27 mouse cellular contexts compared by ENCODE assay signal in genomic region chr7:71398389-71398788, GRCm38 (mm10). TPM values are rescaled to one million over a fixed set of nuclear protein-coding genes. Genes with fewer than 3 reads are reported as not detected.
"Had no signal": no experiment of that assay in that cellular context is flagged by ENCODE, and none has a peak within 500 bp of the region (broad histone marks: within the 10 kb centered on the region; RNA-seq: fewer than 3 reads in every experiment).

No protein-coding gene starts in this region.

- H3K4me2 ChIP-seq: intestine, embryonic 15.5 days; liver, embryonic 13.5 days; midbrain, embryonic 11.5 days; neural tube, embryonic 12.5 days; neural tube, embryonic 15.5 days; stomach, embryonic 15.5 days had no signal

- H3K4me3 ChIP-seq: intestine, embryonic 15.5 days; layer of hippocampus, adult 2 months; liver, embryonic 13.5 days; neural tube, embryonic 12.5 days; neural tube, embryonic 15.5 days; stomach, embryonic 15.5 days had no signal

- H3K4me1 ChIP-seq: intestine, embryonic 15.5 days; liver, embryonic 13.5 days; neural tube, embryonic 12.5 days; neural tube, embryonic 15.5 days; stomach, embryonic 15.5 days had no signal

- DNase-seq: kidney, adult 8-10 months; layer of hippocampus, adult 9-11 months; liver, embryonic 13.5 days; lung, postnatal 4 days; midbrain, embryonic 14.5 days; retina, postnatal 1 day; right cerebral cortex, postnatal 25 days; spleen, adult 18-20 months; thymus, postnatal 25 days had no signal

- H3K9ac ChIP-seq: intestine, embryonic 15.5 days; liver, embryonic 13.5 days; neural tube, embryonic 12.5 days; neural tube, embryonic 15.5 days; stomach, embryonic 15.5 days had no signal

- H3K9me3 ChIP-seq: intestine, embryonic 15.5 days; liver, embryonic 13.5 days; neural tube, embryonic 12.5 days; neural tube, embryonic 15.5 days; stomach, embryonic 15.5 days had no signal

- ATAC-seq: intestine, embryonic 15.5 days had no signal

- H3K27me3 ChIP-seq: intestine, embryonic 15.5 days; liver, embryonic 13.5 days; neural tube, embryonic 12.5 days; neural tube, embryonic 15.5 days; stomach, embryonic 15.5 days had no signal

- H3K36me3 ChIP-seq: intestine, embryonic 15.5 days; liver, embryonic 13.5 days; neural tube, embryonic 12.5 days; neural tube, embryonic 15.5 days; stomach, embryonic 15.5 days had no signal

- H3K27ac ChIP-seq: intestine, embryonic 15.5 days; layer of hippocampus, adult 2 months; liver, embryonic 13.5 days; neural tube, embryonic 12.5 days; neural tube, embryonic 15.5 days had no signal

RNA-seq across cellular contexts. Expression of gene Gm10295, which starts 47.1 kb away (rescaled TPM):
- total RNA-seq: layer of hippocampus, adult 2 months; layer of hippocampus, postnatal 25 days; left cerebral cortex, adult 18-20 months; left cerebral cortex, postnatal 25 days; liver, adult 2 months; megakaryocyte progenitor cell, adult 5-6 weeks; megakaryocyte-erythroid progenitor cell, adult 5-6 weeks; midbrain, postnatal 0 days had no signal
- polyA plus RNA-seq: intestine, embryonic 15.5 days; large intestine, adult 2 months; limb, embryonic 11.5 days; limb, embryonic 14.5 days; liver, adult 2 months; liver, embryonic 13.5 days; liver, embryonic 16.5 days; midbrain, embryonic 14.5 days; midbrain, postnatal 0 days; neural tube, embryonic 12.5 days; neural tube, embryonic 15.5 days; stomach, embryonic 15.5 days; thymus, postnatal 0 days had no signal
